Mouse (Mus musculus): ENCODE data around the gene Phf7. TPM values are rescaled to one million over a fixed set of nuclear protein-coding genes. Genes with fewer than 3 reads are reported as not detected.

The Phf7 gene
- polyA plus RNA-seq, 1 experiment from 2014 or later: 14.2 TPM

- no peaks in the 10 kb centered on the region for H3K9me3 ChIP-seq (replicated peaks; ENCODE audit: control insufficient read depth, low read length)
- no peaks in the 10 kb centered on the region for H3K4me1 ChIP-seq (ENCODE audit: control insufficient read depth, insufficient read depth, low read length)
- no peak for ATAC-seq (replicated peaks; ENCODE audit: insufficient number of reproducible peaks, low FRiP score, low TSS enrichment, low read depth)
- no peaks in the 10 kb centered on the region for H3K36me3 ChIP-seq (replicated peaks; ENCODE audit: control insufficient read depth, insufficient read depth, low read depth, low read length)
- H3K4me3 ChIP-seq (ENCODE audit: low read depth, low read length): no peak overlapping the region
- no peak overlapping the region for H3K9ac ChIP-seq (replicated peaks; ENCODE audit: low read length)
- WGBS: 70% methylated on average over 4 of the region's 4 CpGs
- H3K27me3 ChIP-seq (ENCODE audit: control insufficient read depth, insufficient read depth, low read length): no peaks in the 10 kb centered on the region
- no peak overlapping the region for H3K27ac ChIP-seq (replicated peaks; ENCODE audit: low read depth, low read length)
- no peak overlapping the region for H3K4me2 ChIP-seq (ENCODE audit: low read depth, low read length)
- no peak for DNase-seq (ENCODE audit: low spot score)
Observed at GRCm38 (mm10) chr14:31226978-31227377, 24.1 kb downstream of the Phf7 start.

DNA sequence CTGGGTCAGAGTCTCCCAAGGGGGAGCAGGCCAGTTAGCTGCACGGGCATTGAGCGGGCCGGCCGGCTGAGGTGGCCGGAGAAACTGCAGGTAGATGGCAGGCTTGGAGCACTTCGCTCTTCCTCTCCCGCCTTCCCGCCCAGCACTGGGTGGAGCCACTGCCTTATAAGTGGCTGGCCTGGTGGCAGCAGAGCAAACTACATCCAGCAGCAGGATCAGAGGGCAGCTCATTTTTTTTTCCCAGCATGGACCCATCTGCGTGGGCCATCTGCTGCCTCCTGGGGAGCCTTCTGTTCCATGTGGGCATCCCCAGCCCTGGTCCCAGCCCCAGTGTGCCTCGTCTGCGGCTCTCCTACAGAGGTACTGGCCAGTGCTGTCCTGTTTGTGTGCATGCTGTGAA is 33.5 kb downstream of the Phf7 start, which contains the start of gene Sema3g:
Gene Sema3g, plus strand, starts transcription at position 195 of the 400 bp plus-strand sequence.
- DNase-seq (ENCODE audit: low spot score): peak; percentile 65
- Histone ChIP-seq H3K27ac (replicated peaks; ENCODE audit: low read depth, low read length) (no peak within 1 kb of the TSS), H3K4me3 (ENCODE audit: low read depth, low read length) (no peak within 1 kb of the TSS), H3K4me2 (ENCODE audit: low read depth, low read length) (no peak within 1 kb of the TSS), H3K27me3 (ENCODE audit: control insufficient read depth, insufficient read depth, low read length) (no peaks in the 10 kb centered on the region), H3K36me3 (replicated peaks; ENCODE audit: control insufficient read depth, insufficient read depth, low read depth, low read length) (no peaks in the 10 kb centered on the region), H3K9me3 (replicated peaks; ENCODE audit: control insufficient read depth, low read length) (no peaks in the 10 kb centered on the region), H3K4me1 (ENCODE audit: control insufficient read depth, insufficient read depth, low read length) (no peaks in the 10 kb centered on the region), H3K9ac (replicated peaks; ENCODE audit: low read length) (peak within 1 kb of the TSS; percentile 5)
- WGBS: 11% methylated on average over 11 of the region's 11 CpGs
- ATAC-seq (replicated peaks; ENCODE audit: insufficient number of reproducible peaks, low FRiP score, low TSS enrichment, low read depth): peak; percentile 51

DNA sequence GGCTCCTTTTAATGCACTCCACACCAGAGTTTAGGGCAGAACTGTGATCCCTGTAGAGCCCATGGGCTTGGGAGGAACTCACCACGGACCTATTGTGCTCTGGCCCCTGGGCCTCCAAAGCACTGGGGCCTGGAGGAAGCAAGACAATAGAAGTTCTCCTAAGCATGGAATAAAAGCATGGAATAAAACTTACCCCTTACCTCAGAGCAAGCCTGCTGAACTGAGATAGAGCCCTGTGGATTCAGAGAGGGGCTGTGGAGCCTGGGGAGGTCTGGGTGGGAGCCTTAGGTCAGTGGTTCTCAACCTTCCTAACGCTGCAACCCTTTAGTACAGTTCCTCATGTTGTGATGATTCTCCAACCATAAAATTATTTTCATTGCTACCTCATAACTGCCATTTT is 34.3 kb downstream of the Phf7 start, which contains the start of gene Nisch:
Gene Nisch, minus strand, starts transcription at position 101 of the 400 bp plus-strand sequence.
- DNase-seq (ENCODE audit: low spot score) (no peak), ATAC-seq (replicated peaks; ENCODE audit: insufficient number of reproducible peaks, low FRiP score, low TSS enrichment, low read depth) (no peak)
- Histone ChIP-seq H3K9ac (replicated peaks; ENCODE audit: low read length) (peak within 1 kb of the TSS; percentile 30), H3K9me3 (replicated peaks; ENCODE audit: control insufficient read depth, low read length) (no peaks in the 10 kb centered on the region), H3K27me3 (ENCODE audit: control insufficient read depth, insufficient read depth, low read length) (no peaks in the 10 kb centered on the region), H3K27ac (replicated peaks; ENCODE audit: low read depth, low read length) (no peak within 1 kb of the TSS), H3K4me3 (ENCODE audit: low read depth, low read length) (no peak within 1 kb of the TSS), H3K4me2 (ENCODE audit: low read depth, low read length) (no peak within 1 kb of the TSS), H3K36me3 (replicated peaks; ENCODE audit: control insufficient read depth, insufficient read depth, low read depth, low read length) (no peaks in the 10 kb centered on the region), H3K4me1 (ENCODE audit: control insufficient read depth, insufficient read depth, low read length) (no peaks in the 10 kb centered on the region)
- WGBS: 64% methylated on average over 2 of the region's 2 CpGs

- Histone ChIP-seq H3K27me3 (ENCODE audit: control insufficient read depth, insufficient read depth, low read length) (no peaks in the 10 kb centered on the region), H3K9me3 (replicated peaks; ENCODE audit: control insufficient read depth, low read length) (no peaks in the 10 kb centered on the region), H3K4me2 (ENCODE audit: low read depth, low read length) (no peak overlapping the region), H3K36me3 (replicated peaks; ENCODE audit: control insufficient read depth, insufficient read depth, low read depth, low read length) (no peaks in the 10 kb centered on the region), H3K4me3 (ENCODE audit: low read depth, low read length) (no peak overlapping the region), H3K4me1 (ENCODE audit: control insufficient read depth, insufficient read depth, low read length) (no peaks in the 10 kb centered on the region), H3K27ac (replicated peaks; ENCODE audit: low read depth, low read length) (no peak overlapping the region), H3K9ac (replicated peaks; ENCODE audit: low read length) (0 out of 2 replicates have a peak overlapping the region, but pooled peaks have one; percentile 30)
- ATAC-seq (replicated peaks; ENCODE audit: insufficient number of reproducible peaks, low FRiP score, low TSS enrichment, low read depth): no peak; the same call in 1 of the 2 replicates
- 31% methylated on average over 15 of the region's 15 CpGs for whole genome bisulfite sequencing
- DNase-seq (ENCODE audit: low spot score): peak; percentile 84
Observed at GRCm38 (mm10) chr14:31215157-31216002, 35.7 kb downstream of the Phf7 start.

DNA sequence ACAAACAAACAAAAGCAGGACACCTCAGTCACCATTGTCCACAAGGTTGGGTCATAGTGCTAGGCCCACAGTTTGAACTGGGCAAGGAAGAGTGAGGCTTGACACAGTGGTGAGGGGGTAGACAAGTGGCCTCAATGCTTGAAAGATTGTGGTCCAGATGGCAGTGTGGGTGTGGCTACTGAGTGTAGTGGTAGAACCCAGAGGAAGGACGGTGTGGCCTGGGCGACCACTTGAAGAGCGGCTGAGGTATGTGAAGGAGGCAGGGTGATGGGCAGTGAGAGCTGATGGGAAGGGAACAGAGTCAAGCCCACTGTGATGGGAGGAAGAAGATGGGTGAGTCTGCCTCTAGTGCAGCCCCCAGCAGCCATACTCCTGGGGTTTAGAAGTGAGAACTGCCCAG is 36.4 kb downstream of the Phf7 start:
- Histone ChIP-seq H3K36me3 (replicated peaks; ENCODE audit: control insufficient read depth, insufficient read depth, low read depth, low read length) (no peaks in the 10 kb centered on the region), H3K4me3 (ENCODE audit: low read depth, low read length) (no peak overlapping the region), H3K27ac (replicated peaks; ENCODE audit: low read depth, low read length) (no peak overlapping the region), H3K9ac (replicated peaks; ENCODE audit: low read length) (no peak overlapping the region), H3K4me1 (ENCODE audit: control insufficient read depth, insufficient read depth, low read length) (no peaks in the 10 kb centered on the region), H3K4me2 (ENCODE audit: low read depth, low read length) (no peak overlapping the region), H3K27me3 (ENCODE audit: control insufficient read depth, insufficient read depth, low read length) (no peaks in the 10 kb centered on the region), H3K9me3 (replicated peaks; ENCODE audit: control insufficient read depth, low read length) (no peaks in the 10 kb centered on the region)
- ATAC-seq (replicated peaks; ENCODE audit: insufficient number of reproducible peaks, low FRiP score, low TSS enrichment, low read depth) (no peak), DNase-seq (ENCODE audit: low spot score) (no peak)
- 86% methylated on average over 3 of the region's 3 CpGs for WGBS

DNA sequence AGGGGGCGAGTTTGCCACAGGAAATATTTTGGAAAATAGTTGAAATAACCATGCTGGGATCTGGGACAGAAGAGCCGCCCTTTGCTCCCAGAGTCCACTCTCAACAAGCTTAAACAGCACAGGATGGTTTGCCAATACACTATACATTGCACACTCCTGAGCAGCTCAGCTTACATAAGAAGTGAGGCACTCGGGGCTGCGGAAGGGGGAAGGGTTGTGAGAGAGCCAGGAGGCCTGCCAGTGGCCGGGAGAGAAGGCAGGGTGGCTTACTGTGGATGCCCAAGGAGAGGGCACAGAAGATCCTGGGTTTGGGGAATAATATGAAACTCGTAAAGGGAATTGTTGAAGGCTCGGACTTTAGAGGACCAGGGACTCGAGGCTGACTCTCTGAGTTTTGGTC is 37.2 kb downstream of the Phf7 start:
- 64% methylated on average over 8 of the region's 8 CpGs for WGBS
- no peaks in the 10 kb centered on the region for H3K36me3 ChIP-seq (replicated peaks; ENCODE audit: control insufficient read depth, insufficient read depth, low read depth, low read length)
- no peaks in the 10 kb centered on the region for H3K4me1 ChIP-seq (ENCODE audit: control insufficient read depth, insufficient read depth, low read length)
- no peak overlapping the region for H3K4me3 ChIP-seq (ENCODE audit: low read depth, low read length)
- DNase-seq (ENCODE audit: low spot score): no peak
- no peaks in the 10 kb centered on the region for H3K9me3 ChIP-seq (replicated peaks; ENCODE audit: control insufficient read depth, low read length)
- no peak overlapping the region for H3K27ac ChIP-seq (replicated peaks; ENCODE audit: low read depth, low read length)
- H3K27me3 ChIP-seq (ENCODE audit: control insufficient read depth, insufficient read depth, low read length): no peaks in the 10 kb centered on the region
- H3K4me2 ChIP-seq (ENCODE audit: low read depth, low read length): no peak overlapping the region
- H3K9ac ChIP-seq (replicated peaks; ENCODE audit: low read length): no peak overlapping the region
- ATAC-seq (replicated peaks; ENCODE audit: insufficient number of reproducible peaks, low FRiP score, low TSS enrichment, low read depth): no peak

DNA sequence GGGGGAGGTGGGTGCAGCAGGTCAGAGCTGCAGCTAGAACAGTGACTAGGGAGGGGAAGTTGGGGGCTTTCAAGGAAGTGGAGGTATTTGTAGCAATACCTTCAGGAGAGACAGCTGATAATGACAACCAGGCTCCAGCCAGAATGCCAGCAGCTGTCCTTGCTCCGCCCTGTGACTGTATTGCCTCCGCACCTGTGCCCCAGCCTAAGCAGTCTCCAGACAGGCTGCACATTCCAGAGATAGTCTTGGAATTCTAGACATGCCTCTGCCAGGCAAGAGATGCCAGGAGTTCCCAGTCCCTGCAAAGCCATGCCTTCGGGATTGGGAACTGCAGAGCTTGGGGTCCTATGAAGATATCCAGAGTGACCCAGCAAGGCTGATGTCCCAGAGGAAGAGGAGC is 38.6 kb downstream of the Phf7 start:
- no peaks in the 10 kb centered on the region for H3K9me3 ChIP-seq (replicated peaks; ENCODE audit: control insufficient read depth, low read length)
- H3K27ac ChIP-seq (replicated peaks; ENCODE audit: low read depth, low read length): no peak overlapping the region
- no peak for DNase-seq (ENCODE audit: low spot score)
- H3K27me3 ChIP-seq (ENCODE audit: control insufficient read depth, insufficient read depth, low read length): no peaks in the 10 kb centered on the region
- H3K36me3 ChIP-seq (replicated peaks; ENCODE audit: control insufficient read depth, insufficient read depth, low read depth, low read length): no peaks in the 10 kb centered on the region
- no peak overlapping the region for H3K9ac ChIP-seq (replicated peaks; ENCODE audit: low read length)
- no peak overlapping the region for H3K4me2 ChIP-seq (ENCODE audit: low read depth, low read length)
- ATAC-seq (replicated peaks; ENCODE audit: insufficient number of reproducible peaks, low FRiP score, low TSS enrichment, low read depth): no peak
- no peak overlapping the region for H3K4me3 ChIP-seq (ENCODE audit: low read depth, low read length)
- 78% methylated on average over 3 of the region's 3 CpGs for WGBS
- no peaks in the 10 kb centered on the region for H3K4me1 ChIP-seq (ENCODE audit: control insufficient read depth, insufficient read depth, low read length)

DNA sequence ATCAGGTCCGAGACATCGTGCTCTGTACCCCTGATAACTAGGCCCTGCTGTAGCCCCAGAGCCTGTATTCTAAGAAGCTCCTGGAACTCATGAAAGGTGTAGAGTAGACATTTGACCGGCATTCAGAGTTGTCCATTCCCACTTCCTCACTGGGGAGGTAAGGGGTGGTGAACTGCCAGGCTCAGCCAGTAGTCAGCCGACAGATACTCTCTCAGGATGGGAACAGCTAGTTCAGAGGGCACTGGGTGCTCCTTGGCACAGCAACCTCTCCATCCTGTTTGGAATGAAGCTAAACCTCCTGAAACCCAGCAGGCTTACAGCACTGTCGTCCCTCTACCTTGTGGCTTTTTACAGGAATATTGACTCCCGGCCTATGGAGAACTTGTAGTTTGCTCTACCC is 39.3 kb downstream of the Phf7 start:
- ATAC-seq (replicated peaks; ENCODE audit: insufficient number of reproducible peaks, low FRiP score, low TSS enrichment, low read depth): no peak
- Histone ChIP-seq H3K9me3 (replicated peaks; ENCODE audit: control insufficient read depth, low read length) (no peaks in the 10 kb centered on the region), H3K36me3 (replicated peaks; ENCODE audit: control insufficient read depth, insufficient read depth, low read depth, low read length) (no peaks in the 10 kb centered on the region), H3K9ac (replicated peaks; ENCODE audit: low read length) (no peak overlapping the region), H3K4me2 (ENCODE audit: low read depth, low read length) (no peak overlapping the region), H3K4me1 (ENCODE audit: control insufficient read depth, insufficient read depth, low read length) (no peaks in the 10 kb centered on the region), H3K27ac (replicated peaks; ENCODE audit: low read depth, low read length) (no peak overlapping the region), H3K27me3 (ENCODE audit: control insufficient read depth, insufficient read depth, low read length) (no peaks in the 10 kb centered on the region), H3K4me3 (ENCODE audit: low read depth, low read length) (no peak overlapping the region)
- WGBS: 90% methylated on average over 6 of the region's 6 CpGs
- DNase-seq (ENCODE audit: low spot score): no peak
